Mouse (Mus musculus) CD4-positive, CD25-positive, alpha-beta regulatory T cell, adult 4 months (primary cell): Measurements from ENCODE around the gene Ssh2. TPM values are rescaled to one million over a fixed set of nuclear protein-coding genes. Genes with fewer than 3 reads are reported as not detected.
A peak's percentile ranks its signal among the peaks of the same experiment; 100 is the strongest.

Source experiments
- ATAC-seq: one replicate; pipeline ENCODE4 v1.8.0; 2017
- polyA plus RNA-seq, 2 experiments: library from polyadenylated mRNA; unstranded; fragments of 100-300 nt; shearing (Covaris generic); gene quantifications; one replicate each; pipeline ENCODE4 v1.2.1; 2017

Gene Ssh2
- polyA plus RNA-seq, 2 experiments from 2014 or later: 83.8 to 101 TPM

DNA sequence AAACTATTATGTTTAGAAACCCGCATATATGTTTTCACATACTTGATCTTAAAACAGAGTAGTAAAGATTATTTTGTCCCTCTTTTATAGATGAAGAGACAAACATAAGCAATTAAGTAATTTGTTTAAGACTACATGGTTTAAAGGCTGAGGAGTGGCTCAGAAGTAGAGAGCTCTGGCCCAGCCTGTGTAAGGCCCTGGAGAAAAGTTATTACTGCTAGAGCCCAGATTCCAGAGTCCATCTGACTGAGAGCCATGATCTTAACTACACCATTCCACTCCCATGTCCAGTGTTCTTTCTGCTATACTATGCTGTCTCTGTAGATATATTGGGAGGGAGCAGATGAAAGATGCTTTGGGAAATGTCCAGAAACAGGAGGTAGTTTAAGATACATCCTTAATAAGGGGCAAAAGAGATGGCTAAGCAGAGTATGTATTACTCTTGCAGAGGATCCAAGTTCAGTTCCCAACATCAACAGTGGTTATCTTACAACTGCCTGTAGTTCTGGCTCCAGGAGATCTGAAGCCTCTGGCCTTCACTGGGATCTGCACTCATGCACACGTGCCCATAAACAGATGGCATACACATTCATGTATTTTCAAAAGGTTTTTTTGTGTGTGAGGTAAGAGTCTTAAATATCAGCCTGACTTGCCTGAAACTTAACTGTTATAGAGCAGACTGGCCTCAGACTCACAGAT lies 198.2 kb downstream of the Ssh2 start:
- no peak for ATAC-seq

DNA sequence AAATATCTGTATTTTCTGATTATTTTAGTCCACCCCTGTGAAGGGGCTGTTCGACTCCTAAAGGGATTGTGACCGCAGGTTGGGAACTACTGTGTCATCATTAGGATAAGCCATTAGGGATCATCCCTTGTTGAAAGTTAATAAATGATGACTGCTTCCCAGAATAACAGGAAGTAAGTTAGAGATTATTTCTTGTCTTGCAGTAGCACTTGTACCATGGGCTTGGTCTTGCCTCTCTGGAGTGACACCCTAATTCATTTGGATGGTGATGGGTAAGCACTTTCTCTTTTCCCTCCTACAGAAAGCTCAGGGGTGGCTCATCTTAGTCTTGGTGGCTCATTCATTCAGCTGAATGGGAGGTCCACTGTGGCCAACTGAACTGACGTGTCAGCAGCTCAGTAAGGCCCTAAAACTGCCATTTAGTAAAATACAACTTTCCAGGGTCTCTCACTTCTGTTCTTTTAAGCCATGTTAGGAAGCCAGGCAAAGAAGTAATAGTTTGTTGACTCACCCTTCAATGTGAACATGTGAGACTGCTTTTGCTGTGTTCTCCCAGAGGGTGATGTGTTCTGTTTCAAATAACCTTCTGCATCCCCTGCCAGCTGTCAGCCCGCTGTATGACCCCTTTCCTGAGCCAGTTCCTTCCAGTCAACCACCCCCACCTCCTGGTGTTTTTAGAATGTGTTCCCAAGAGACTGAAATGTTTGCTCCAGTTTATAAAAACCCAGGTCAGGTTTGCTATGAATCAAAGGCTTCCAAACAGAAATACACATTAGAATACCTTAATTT lies 200.3 kb downstream of the Ssh2 start:
- ATAC-seq: no peak

DNA sequence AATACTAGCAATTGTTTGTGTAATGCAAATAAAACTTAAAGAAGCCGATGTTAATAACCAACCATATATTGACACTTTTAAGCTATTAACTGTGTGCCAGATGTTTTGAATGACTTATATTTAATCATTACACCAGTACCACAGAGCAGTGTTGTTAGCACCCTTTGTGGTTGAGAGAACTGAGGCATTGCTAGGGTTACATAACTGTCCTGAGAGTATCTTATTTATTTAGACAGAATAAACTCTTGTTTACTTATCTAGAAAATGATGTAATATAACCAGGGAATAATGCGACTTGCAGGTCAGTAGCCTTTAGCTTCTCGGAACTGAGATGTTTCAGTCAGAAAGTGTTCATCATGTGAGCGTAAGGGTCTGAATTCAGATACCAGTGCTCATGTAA lies 201.9 kb downstream of the Ssh2 start:
- ATAC-seq: no peak

DNA sequence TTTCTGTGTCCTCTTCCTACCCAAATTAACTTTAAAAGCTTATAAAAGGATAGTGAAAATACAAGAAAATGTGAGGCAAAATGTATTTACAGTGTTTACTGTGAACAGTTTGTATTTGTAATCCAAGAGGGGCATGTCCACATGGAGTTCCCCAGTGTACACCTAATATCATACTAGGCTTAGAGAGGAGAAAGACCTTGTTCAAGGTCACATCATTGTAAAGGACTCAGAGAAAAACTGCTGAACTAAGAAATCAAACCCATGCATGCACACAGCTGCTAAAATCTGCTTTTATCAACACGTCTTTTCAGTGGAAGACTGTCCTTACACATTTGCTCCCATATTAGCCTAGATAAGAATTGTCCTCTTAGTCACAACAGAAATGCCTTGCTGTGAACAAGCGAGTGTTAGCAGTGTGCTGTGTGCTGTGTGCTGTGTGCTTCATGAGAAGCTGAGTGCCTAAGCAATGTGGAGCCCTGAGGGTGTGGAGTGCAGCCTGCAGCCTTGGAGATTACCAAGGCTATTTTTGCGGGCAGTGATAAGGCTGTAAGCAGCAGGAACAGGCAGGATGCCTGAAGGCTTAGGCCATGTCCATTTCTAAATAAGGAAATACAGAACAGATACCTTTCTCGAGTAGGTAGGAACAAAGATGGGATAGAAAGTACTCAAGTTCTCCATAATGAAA lies 207.2 kb downstream of the Ssh2 start:
- no peak for ATAC-seq

DNA sequence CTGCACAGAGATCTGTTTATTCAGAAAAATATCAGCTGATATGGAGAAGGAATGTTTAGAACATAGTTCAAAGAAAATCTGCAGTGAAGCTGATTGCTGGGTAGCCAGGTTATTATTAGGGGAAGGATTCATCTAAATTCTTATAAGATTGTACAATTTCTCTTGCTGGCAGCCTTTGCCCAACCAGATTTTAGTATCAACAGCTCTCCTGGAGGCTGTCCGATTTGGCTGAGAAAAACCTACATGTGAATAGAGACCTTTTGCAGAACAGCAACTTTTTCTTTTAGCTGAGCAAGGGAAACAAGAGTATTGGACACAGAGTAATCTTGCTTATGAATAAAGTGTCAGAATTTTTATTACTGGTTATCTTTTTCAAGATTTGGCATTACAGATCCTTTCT lies 212.4 kb downstream of the Ssh2 start:
- ATAC-seq: no peak

DNA sequence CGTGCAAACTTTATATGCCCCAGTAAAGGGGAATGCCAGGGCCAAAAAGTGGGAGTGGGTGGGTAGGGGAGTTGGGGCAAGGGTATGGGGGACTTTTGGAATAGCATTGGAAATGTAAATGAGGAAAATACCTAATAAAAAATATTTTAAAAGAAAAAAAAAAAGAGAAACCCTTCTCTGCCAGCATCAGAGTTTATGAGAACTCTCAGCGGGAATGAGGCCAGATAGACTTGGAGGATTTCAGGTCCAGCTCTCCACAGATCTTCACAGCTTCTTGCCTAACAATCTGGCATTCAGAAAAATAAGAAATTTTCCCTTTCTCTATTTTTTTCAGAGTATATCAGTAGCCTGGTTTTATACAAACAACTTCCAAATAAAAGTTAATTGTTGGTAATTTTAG lies 220.9 kb downstream of the Ssh2 start:
- no peak for ATAC-seq

DNA sequence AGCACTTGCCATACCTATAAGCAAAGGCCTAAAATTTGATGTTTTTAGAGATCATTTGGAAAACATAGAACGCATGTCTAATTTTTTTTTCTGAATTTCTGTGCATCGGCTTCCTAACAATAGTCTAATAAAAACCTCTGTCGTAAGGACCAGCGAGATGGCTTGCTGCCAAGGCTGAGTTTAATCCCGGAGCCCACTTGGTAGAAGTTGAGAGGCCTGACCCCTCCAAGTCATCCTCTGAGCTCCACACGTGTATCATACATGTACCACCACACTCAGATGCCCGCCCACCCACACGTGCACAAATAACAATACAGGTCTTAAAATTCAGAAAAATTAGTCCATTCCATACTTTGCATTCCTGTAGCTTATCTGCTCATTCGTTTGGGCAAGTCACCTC lies 224.0 kb downstream of the Ssh2 start:
- ATAC-seq: no peak

DNA sequence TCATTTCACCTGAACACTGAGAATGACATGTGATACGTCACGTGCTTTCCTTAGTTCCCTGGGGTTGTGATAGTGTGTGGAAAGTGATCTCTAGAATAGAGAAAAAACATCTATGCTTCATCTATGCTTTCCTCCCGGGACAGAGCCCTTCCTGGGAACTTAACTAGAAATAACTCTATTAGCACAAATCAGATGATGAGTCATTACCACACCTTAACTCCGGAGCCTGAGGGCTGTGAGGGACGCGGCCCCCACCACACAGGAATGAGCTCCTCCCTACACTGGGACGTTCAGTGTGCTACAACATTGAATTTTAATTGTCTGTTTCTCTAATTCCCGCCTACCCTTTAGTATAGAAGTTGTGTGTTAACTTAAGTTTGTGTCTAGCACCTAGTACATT lies 224.9 kb downstream of the Ssh2 start:
- ATAC-seq: no peak

DNA sequence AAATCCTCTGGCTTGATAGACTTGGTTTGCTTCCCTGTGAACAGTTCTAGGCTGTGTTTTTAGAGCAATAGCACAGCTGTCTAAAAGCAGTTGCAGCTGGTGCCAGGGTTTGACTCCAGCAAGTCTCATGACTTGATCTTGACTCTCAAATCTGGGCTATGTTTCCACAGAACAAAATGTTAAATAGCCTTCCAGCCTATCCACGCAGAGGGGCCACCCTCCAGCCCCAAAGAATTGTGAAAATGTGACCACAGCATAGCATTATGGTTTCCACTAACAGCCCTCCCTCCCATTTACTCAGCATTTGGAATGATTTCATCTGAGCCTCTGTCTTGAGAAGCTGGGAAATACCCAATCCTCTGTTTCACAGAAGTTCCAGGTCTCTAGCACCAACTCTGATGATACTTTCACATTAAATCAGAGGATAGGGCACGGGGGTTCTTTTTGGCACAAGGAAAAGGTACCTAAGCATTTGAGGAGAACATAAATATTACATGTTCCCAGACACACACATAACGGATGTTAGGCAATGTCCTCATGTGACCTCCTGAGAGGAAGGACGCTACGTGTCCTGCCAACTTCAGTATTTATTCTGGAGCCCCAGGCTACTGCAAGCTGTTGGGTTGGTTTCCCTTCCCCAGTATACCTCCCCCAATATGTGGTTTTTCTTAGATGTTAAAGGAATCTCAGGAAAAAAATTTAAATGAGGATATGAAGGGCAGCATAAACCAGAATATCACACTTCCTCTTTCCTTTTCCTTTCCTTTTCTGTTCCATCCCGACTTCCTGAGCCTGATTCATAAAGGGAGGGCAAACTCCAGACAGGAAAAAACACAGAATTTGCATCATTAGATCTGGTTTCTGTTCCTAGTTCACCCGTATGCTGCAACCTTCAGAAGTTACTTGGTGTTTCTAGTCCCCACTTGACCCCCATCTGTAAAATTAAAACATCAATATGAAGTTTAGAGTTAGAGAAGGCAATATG lies 226.4 kb downstream of the Ssh2 start:
- no peak for ATAC-seq

DNA sequence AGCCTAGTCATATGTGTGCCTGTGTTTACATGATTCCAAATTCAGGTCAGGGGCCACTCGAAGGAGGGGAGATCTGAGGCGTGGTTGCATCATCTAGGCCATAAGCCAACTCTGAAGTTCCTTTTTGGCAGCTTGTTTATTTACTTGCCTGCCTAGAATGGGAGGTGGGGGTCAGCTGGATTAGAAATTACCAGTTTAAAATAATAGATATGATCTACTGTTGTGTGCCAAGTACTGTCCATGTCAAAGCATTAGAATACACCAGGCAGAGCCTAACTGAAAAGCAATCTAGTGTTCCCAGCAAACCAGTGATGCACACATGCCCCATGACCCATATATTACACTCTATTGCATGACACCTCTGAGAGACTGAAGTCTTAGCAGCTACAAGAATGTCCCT lies 228.9 kb downstream of the Ssh2 start:
- ATAC-seq: no peak

DNA sequence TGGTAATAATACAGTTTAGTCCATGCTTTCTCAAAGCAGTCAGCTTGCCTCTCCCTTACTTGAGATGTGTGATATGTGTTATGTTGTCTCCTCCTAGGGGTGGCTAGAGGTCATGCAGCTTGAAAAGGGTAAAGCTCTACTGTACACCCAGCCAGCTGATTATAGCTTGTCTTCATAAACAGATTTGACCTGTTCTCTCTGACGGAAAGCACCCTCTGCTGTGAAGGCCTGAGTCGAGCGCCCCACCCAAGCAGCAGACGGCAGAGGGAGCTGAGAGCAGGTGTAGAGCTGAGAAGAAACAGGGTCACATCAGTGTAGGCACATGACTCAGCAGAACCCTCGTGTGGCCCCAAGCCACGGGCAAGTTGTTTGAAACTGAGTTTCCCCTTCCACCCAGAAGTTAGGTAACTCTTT lies 230.5 kb downstream of the Ssh2 start:
- ATAC-seq: peak; percentile 89

DNA sequence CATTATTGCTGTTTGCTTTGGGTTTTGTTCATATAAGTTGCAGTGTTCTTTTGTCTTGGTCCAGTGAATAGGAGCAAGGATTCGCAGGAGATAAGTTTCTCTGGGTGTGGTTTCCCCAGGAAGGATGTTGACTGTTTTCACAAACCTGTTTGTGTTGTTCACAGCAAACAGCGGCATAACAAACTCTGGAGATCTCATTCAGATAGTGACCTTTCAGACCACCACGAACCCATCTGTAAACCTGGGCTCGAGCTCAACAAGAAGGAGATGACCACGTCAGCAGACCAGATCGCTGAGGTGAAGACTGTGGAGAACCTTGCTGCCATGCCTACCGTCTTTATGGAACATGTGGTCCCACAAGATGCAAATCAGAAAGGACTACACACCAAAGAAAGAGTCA lies 233.1 kb downstream of the Ssh2 start:
- ATAC-seq: no peak

DNA sequence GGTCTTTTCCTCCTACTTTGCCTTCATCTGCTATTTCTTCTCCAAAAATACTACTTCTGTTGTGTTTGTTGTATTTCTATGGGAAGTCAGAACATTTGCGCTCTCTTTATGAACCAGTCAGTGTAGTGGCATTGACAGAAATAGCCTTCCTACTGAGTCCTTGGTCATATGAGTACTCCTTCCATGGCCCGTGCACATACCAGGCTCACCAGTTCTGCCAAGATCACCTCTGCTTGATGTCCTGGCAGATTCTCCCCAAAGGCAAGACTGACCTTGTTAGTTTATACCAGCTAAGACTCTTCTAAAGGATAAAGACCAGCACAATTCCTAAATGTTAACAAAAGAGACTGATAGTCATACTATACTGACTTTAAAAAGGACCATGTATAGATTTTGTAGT lies 235.6 kb downstream of the Ssh2 start:
- ATAC-seq: no peak

DNA sequence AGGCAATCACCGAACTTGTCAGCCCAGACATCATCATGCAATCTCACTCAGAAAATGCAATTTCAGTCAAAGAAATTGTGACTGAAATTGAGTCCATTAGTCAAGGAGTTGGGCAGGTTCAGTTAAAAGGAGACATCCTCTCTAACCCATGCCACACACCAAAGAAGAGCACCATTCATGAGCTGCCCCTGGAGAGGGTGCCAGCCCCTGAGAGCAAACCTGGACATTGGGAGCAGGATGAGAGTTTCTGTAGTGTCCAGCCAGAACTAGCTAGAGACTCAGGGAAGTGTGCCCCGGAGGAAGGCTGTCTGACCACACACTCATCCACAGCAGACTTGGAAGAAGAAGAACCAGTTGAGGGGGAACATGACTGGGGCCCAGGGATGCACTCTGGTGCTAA lies 237.3 kb downstream of the Ssh2 start:
- no peak for ATAC-seq

DNA sequence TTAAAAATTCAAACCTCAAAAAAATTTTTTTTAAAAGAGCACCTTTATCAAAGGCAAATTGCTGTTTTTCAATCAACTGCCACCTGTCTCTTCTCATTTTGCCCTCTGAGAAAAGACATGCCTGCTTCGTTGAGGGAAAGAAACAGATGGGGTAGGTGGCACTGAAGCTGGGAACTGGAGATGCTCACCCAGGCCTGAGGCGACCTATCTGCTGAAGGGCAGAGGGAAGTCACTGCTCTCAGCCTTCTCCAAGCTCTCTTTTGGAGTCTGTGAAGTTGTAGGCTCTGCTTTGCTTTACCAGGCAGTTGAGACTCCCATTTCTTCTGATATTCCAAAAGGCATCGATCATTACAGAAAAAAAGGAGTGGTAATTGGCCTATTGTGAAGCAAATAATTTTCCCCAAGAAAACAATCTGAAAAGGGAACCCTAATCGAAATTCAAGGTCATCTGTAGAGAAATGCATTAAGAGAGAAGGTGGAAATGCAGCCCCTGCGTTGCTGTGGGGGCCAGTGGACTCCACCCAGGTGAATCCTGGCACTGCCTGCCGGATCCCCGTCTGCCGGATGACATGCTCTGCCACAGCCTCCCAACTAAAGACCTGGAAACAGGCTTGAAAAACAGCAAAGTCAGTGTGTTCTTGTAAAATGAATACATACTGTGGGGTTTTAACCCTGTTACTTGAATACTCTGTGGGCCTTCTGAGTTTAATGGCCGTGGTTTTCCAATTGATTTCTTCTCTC lies 239.9 kb downstream of the Ssh2 start:
- ATAC-seq: no peak

DNA sequence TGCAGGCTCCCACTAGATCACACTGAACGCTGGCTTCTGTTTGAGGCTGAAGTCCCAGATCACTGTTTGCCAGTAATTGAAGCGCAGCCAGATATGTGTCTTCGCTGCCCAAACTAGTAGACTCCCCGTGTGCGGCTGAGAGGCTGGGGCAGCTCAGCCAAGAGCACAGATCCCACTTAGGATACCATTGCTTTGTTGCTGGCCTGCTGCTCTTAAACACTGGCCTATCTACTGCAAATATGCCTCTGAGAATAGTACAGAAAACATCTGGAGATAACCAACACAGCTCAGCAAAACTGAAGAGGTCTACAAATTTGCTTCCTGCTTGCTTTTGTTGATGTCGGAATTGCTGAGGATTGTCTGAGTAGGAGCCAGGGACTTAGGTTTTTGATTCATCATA lies 240.8 kb downstream of the Ssh2 start:
- ATAC-seq: no peak

DNA sequence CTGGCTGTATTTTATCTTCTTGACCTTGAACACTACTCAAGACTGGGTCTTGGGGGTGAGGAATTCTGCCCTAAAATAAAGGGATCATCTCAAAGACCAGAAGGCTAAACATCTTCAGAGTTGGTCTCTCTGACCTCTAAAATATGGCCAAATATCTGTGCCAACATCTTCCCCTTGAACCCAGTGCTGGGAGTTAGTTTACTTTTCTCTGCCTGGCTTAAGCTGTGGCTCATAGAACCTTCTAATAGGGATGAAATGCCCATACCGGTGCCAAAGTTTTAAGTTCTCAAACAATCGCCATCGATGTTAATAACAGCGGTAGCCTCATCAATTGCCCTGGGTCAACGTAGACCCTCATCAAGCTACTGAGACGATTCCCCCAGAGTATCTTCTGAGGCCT lies 245.8 kb downstream of the Ssh2 start:
- peak; percentile 12 for ATAC-seq

DNA sequence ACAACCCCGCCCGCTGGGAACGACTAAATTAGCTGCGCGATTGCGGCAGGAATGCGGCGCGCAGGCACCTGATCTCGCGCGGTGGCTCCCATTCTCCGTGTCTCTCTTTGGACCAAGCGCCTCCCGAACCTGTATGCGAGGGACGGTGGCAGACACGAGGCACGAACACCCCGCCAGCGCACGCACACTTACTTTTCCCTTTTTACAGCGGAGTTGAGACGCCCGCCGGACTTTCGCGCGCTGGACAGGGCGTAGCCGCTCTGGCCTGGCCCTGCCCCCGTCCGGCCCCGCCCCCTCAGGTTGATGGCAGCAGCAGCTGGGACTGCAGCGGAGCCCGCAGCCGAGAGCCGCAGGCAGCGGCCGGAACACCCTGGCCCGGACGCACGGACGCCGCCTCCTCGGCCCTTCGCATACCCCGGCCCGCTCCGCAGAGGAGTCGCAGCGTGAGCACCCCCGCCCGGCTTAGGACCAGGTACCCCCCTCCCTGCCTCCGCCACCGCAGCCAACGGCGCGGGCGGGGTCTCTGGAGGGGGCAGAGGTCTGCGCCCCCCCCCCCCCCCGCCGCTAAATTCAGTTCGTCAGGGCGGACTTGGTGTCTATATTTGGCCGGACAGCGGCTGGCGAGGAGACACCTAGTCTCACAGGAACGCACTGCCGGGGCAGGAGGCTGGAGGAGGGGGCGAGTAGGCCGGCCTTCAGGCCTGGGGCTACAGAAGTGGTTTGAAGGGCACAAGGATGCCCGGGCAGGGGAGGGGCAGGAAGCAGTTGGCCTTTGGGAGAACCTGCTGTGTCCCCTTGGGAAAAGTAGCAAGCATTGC lies 246.4 kb downstream of the Ssh2 start, which contains the start of gene Coro6:
Coro6 (plus strand) TSS at position 129 of the 818 bp plus-strand sequence.
- peak; percentile 35 for ATAC-seq

DNA sequence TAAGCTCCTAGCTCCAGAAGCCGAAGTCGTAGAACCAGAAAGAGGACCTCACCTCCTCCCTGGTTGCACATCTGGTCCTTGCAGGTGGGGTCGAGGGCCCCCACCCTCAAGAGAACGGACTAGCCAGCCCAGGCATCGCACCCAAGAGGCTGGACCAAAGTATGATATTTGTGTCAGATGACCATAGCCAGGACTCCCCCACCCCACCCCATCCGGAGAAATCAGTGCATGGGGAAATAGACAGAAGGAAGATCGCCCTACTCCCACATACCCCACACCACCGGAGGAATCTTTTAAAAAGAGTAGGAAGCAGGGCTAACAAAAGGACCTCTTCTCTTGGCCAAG lies 247.0 kb downstream of the Ssh2 start:
- ATAC-seq: no peak

DNA sequence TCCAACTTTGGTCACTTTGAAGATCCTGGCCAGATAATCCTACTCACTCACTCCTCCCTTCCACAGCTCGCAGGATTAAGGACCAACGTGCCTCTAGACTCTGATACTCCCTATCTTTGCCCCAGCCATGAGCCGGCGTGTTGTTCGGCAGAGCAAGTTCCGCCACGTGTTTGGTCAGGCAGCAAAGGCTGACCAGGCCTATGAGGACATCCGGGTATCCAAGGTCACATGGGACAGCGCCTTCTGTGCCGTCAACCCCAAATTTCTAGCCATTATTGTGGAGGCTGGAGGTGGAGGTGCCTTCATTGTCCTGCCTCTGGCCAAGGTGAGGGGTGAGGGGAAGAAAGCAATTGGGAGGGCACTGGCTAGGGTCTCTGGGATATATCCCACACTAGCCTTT lies 247.7 kb downstream of the Ssh2 start:
- ATAC-seq: no peak

DNA sequence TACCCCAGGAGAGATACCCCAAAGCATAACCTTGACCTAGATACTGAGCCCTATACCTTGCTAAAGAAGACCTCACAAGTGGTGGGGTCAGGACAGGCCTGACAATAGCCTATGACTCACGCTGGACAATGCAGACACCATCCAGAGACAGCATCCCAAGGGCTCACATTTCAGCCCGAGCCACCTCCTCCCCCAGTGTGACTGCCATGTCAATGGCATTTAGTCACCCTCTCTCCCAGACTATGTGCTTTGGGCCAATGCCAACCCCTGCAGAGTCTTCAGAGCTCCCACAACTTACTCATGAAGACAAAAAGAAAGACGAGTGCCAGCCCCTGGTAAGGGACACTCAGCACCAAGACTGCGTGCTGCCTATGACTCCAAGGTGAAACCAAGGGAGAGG lies 248.6 kb downstream of the Ssh2 start:
- no peak for ATAC-seq
